Mouse (Mus musculus) cerebellum, adult 2 months (tissue): Measurements from ENCODE around the gene Slc38a9.

ENCODE experiments used
- CTCF ChIP-seq: fragments of 200-500 bp; IDR thresholded peaks from 2 replicates; pipeline ENCODE4 v1.5.1; 2011; ENCODE audit warnings: low read depth, mild to moderate bottlenecking, control low read depth, low read length, moderate library complexity, borderline replicate concordance; ENCODE audit not compliant: insufficient read depth
- POLR2A ChIP-seq: fragments of 200-500 bp; IDR thresholded peaks from 2 replicates; pipeline ENCODE4 v1.6.1; 2011; ENCODE audit warnings: low read length, control low read depth, borderline replicate concordance; ENCODE audit not compliant: insufficient read depth

DNA sequence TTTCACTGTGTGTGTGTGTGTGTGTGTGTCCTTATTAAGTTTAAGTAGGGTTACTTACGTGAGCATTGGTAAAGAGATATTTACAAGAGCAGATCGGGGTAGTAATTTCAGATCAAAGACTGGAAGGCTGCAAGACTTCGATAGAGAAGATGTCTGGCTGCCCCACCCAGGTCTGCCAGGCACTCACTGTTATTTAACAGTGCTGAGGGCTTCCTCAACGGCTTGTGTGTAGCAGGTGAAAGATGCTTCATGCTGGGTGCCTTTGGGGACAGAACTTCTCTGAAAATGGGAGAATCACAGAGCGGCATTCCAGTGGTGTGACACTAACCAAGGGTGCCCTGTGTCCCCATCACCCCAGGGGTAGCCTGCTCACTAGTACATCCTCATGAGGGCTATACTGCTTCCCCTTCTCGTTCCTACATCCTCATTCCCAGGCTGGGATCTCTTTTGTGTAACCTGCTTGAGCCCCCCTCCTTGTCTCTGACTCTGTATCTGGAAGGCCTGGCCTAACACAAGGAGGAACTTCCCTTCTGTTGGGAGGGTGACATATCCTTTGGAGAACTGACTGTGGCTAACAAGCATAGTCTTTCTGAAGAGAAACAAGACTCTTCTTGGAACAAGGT, 87.4 kb downstream of the Slc38a9 start:
- TF ChIP-seq CTCF (no peak), POLR2A (no peak)
